Mouse (Mus musculus): ENCODE measurements around the gene Ush2a. TPM values are rescaled to one million over a fixed set of nuclear protein-coding genes. Genes with fewer than 3 reads are reported as not detected.

Ush2a gene
- polyA plus RNA-seq, 1 experiment from 2014 or later: 0.12 TPM

- Histone ChIP-seq H3K4me3 (ENCODE audit: low read depth, low read length) (no peak overlapping the region), H3K4me2 (ENCODE audit: low read depth, low read length, severe bottlenecking) (no peak overlapping the region), H3K27me3 (ENCODE audit: control insufficient read depth, insufficient read depth, low read length) (no peaks in the 10 kb centered on the region), H3K27ac (ENCODE audit: low read depth, low read length) (no peak overlapping the region), H3K9me3 (ENCODE audit: control insufficient read depth, low read length) (no peaks in the 10 kb centered on the region), H3K4me1 (replicated peaks; ENCODE audit: control insufficient read depth, insufficient read depth, low read length) (no peaks in the 10 kb centered on the region), H3K9ac (ENCODE audit: low read length) (no peak overlapping the region), H3K36me3 (ENCODE audit: control insufficient read depth, insufficient read depth, low read length) (no peaks in the 10 kb centered on the region)
- 87% methylated on average over 8 of the region's 8 CpGs for WGBS
- DNase-seq (ENCODE audit: low spot score): no peak
- no peak for ATAC-seq (replicated peaks; ENCODE audit: low FRiP score)
These were observed 146.0 kb downstream of the Ush2a start for GRCm38 (mm10) chr1:188407613-188408386.

- H3K36me3 ChIP-seq (ENCODE audit: control insufficient read depth, insufficient read depth, low read length): no peaks in the 10 kb centered on the region
- no peak overlapping the region for H3K27ac ChIP-seq (ENCODE audit: low read depth, low read length)
- WGBS: 88% methylated on average over 3 of the region's 3 CpGs
- no peaks in the 10 kb centered on the region for H3K27me3 ChIP-seq (ENCODE audit: control insufficient read depth, insufficient read depth, low read length)
- no peak overlapping the region for H3K4me3 ChIP-seq (ENCODE audit: low read depth, low read length)
- H3K4me1 ChIP-seq (replicated peaks; ENCODE audit: control insufficient read depth, insufficient read depth, low read length): no peaks in the 10 kb centered on the region
- H3K9ac ChIP-seq (ENCODE audit: low read length): no peak overlapping the region
- DNase-seq (ENCODE audit: low spot score) (no peak), ATAC-seq (replicated peaks; ENCODE audit: low FRiP score) (no peak)
- H3K9me3 ChIP-seq (ENCODE audit: control insufficient read depth, low read length): no peaks in the 10 kb centered on the region
- no peak overlapping the region for H3K4me2 ChIP-seq (ENCODE audit: low read depth, low read length, severe bottlenecking)
These were observed 148.7 kb downstream of the Ush2a start for GRCm38 (mm10) chr1:188410547-188410946.

GRCm38 (mm10) chr1:188420543-188420942 is 158.7 kb downstream of the Ush2a start:
- ATAC-seq (replicated peaks; ENCODE audit: low FRiP score): no peak

GRCm38 (mm10) chr1:188428172-188428571 is 166.3 kb downstream of the Ush2a start:
- Histone ChIP-seq H3K27me3 (ENCODE audit: control insufficient read depth, insufficient read depth, low read length) (no peaks in the 10 kb centered on the region), H3K4me1 (replicated peaks; ENCODE audit: control insufficient read depth, insufficient read depth, low read length) (no peaks in the 10 kb centered on the region), H3K4me3 (ENCODE audit: low read depth, low read length) (no peak overlapping the region), H3K36me3 (ENCODE audit: control insufficient read depth, insufficient read depth, low read length) (no peaks in the 10 kb centered on the region), H3K9me3 (ENCODE audit: control insufficient read depth, low read length) (no peaks in the 10 kb centered on the region), H3K27ac (ENCODE audit: low read depth, low read length) (no peak overlapping the region), H3K9ac (ENCODE audit: low read length) (no peak overlapping the region), H3K4me2 (ENCODE audit: low read depth, low read length, severe bottlenecking) (no peak overlapping the region)
- WGBS: 88% methylated on average over 6 of the region's 6 CpGs
- no peak for DNase-seq (ENCODE audit: low spot score)
- ATAC-seq (replicated peaks; ENCODE audit: low FRiP score): no peak

More at GRCm38 (mm10) chr1:188420543-188420942, 158.7 kb downstream of the Ush2a start:
- DNase-seq (ENCODE audit: low spot score): no peak
- Histone ChIP-seq H3K27me3 (ENCODE audit: control insufficient read depth, insufficient read depth, low read length) (no peaks in the 10 kb centered on the region), H3K4me2 (ENCODE audit: low read depth, low read length, severe bottlenecking) (no peak overlapping the region), H3K36me3 (ENCODE audit: control insufficient read depth, insufficient read depth, low read length) (no peaks in the 10 kb centered on the region), H3K4me1 (replicated peaks; ENCODE audit: control insufficient read depth, insufficient read depth, low read length) (no peaks in the 10 kb centered on the region), H3K4me3 (ENCODE audit: low read depth, low read length) (no peak overlapping the region), H3K9me3 (ENCODE audit: control insufficient read depth, low read length) (no peaks in the 10 kb centered on the region), H3K27ac (ENCODE audit: low read depth, low read length) (no peak overlapping the region), H3K9ac (ENCODE audit: low read length) (no peak overlapping the region)
- 85% methylated on average over 2 of the region's 2 CpGs for WGBS

- no peaks in the 10 kb centered on the region for H3K27me3 ChIP-seq (ENCODE audit: control insufficient read depth, insufficient read depth, low read length)
- H3K4me1 ChIP-seq (replicated peaks; ENCODE audit: control insufficient read depth, insufficient read depth, low read length): no peaks in the 10 kb centered on the region
- 85% methylated on average over 3 of the region's 3 CpGs for WGBS
- DNase-seq (ENCODE audit: low spot score): no peak
- no peaks in the 10 kb centered on the region for H3K9me3 ChIP-seq (ENCODE audit: control insufficient read depth, low read length)
- H3K36me3 ChIP-seq (ENCODE audit: control insufficient read depth, insufficient read depth, low read length): no peaks in the 10 kb centered on the region
- H3K4me3 ChIP-seq (ENCODE audit: low read depth, low read length): no peak overlapping the region
- ATAC-seq (replicated peaks; ENCODE audit: low FRiP score): no peak
- H3K4me2 ChIP-seq (ENCODE audit: low read depth, low read length, severe bottlenecking): no peak overlapping the region
- no peak overlapping the region for H3K27ac ChIP-seq (ENCODE audit: low read depth, low read length)
- no peak overlapping the region for H3K9ac ChIP-seq (ENCODE audit: low read length)
These were observed 168.9 kb downstream of the Ush2a start for GRCm38 (mm10) chr1:188430689-188431088.

GRCm38 (mm10) chr1:188447964-188448363 is 186.1 kb downstream of the Ush2a start:
- ATAC-seq (replicated peaks; ENCODE audit: low FRiP score) (no peak), DNase-seq (ENCODE audit: low spot score) (no peak)
- Histone ChIP-seq H3K36me3 (ENCODE audit: control insufficient read depth, insufficient read depth, low read length) (no peaks in the 10 kb centered on the region), H3K9ac (ENCODE audit: low read length) (no peak overlapping the region), H3K27ac (ENCODE audit: low read depth, low read length) (no peak overlapping the region), H3K9me3 (ENCODE audit: control insufficient read depth, low read length) (no peaks in the 10 kb centered on the region), H3K4me2 (ENCODE audit: low read depth, low read length, severe bottlenecking) (no peak overlapping the region), H3K27me3 (ENCODE audit: control insufficient read depth, insufficient read depth, low read length) (no peaks in the 10 kb centered on the region), H3K4me3 (ENCODE audit: low read depth, low read length) (no peak overlapping the region), H3K4me1 (replicated peaks; ENCODE audit: control insufficient read depth, insufficient read depth, low read length) (no peaks in the 10 kb centered on the region)
- 80% methylated on average over 5 of the region's 5 CpGs for WGBS

- Histone ChIP-seq H3K4me1 (replicated peaks; ENCODE audit: control insufficient read depth, insufficient read depth, low read length) (peaks cover 4% of the 10 kb centered on the region; the same call in 1 of the 2 replicates), H3K27me3 (ENCODE audit: control insufficient read depth, insufficient read depth, low read length) (no peaks in the 10 kb centered on the region), H3K9ac (ENCODE audit: low read length) (no peak overlapping the region), H3K36me3 (ENCODE audit: control insufficient read depth, insufficient read depth, low read length) (no peaks in the 10 kb centered on the region), H3K9me3 (ENCODE audit: control insufficient read depth, low read length) (no peaks in the 10 kb centered on the region), H3K27ac (ENCODE audit: low read depth, low read length) (no peak overlapping the region), H3K4me2 (ENCODE audit: low read depth, low read length, severe bottlenecking) (peak overlapping the region; percentile 6; the same call in 1 of the 2 replicates), H3K4me3 (ENCODE audit: low read depth, low read length) (no peak overlapping the region)
- no peak for DNase-seq (ENCODE audit: low spot score)
- ATAC-seq (replicated peaks; ENCODE audit: low FRiP score): peak; percentile 40
- 34% methylated on average over 13 of the region's 13 CpGs for WGBS
These were observed 194.8 kb downstream of the Ush2a start for GRCm38 (mm10) chr1:188456466-188457175.

GRCm38 (mm10) chr1:188457221-188458008 is 195.6 kb downstream of the Ush2a start:
- H3K27me3 ChIP-seq (ENCODE audit: control insufficient read depth, insufficient read depth, low read length): no peaks in the 10 kb centered on the region
- no peak overlapping the region for H3K4me2 ChIP-seq (ENCODE audit: low read depth, low read length, severe bottlenecking)
- H3K36me3 ChIP-seq (ENCODE audit: control insufficient read depth, insufficient read depth, low read length): no peaks in the 10 kb centered on the region
- WGBS: 55% methylated on average over 13 of the region's 13 CpGs
- ATAC-seq (replicated peaks; ENCODE audit: low FRiP score) (peak; percentile 68), DNase-seq (ENCODE audit: low spot score) (no peak)
- 0 out of 2 replicates have a peak overlapping the region, but pooled peaks have one; percentile 50 for H3K27ac ChIP-seq (ENCODE audit: low read depth, low read length)
- peaks cover 4% of the 10 kb centered on the region; the same call in 1 of the 2 replicates for H3K4me1 ChIP-seq (replicated peaks; ENCODE audit: control insufficient read depth, insufficient read depth, low read length)
- H3K9ac ChIP-seq (ENCODE audit: low read length): no peak overlapping the region
- no peaks in the 10 kb centered on the region for H3K9me3 ChIP-seq (ENCODE audit: control insufficient read depth, low read length)
- H3K4me3 ChIP-seq (ENCODE audit: low read depth, low read length): no peak overlapping the region

All from forebrain, embryonic 11.5 days (tissue).